Mouse (Mus musculus): ENCODE results near the gene Ndufs5.

GRCm38 (mm10) chr4:123690311-123690710, 27.7 kb downstream of the Ndufs5 start:
- TF ChIP-seq CEBPB (IDR thresholded peaks at IDR 0.05; ENCODE audit: insufficient read depth, poor library complexity, severe bottlenecking) = no peak
- no peak for TF ChIP-seq POLR2A (IDR thresholded peaks at IDR 0.05; ENCODE audit: insufficient read length, low read depth)
- no peak for TF ChIP-seq USF1 (IDR thresholded peaks at IDR 0.05; ENCODE audit: low read depth)
- no peak for TF ChIP-seq E2F4 (IDR thresholded peaks at IDR 0.05; ENCODE audit: insufficient read depth)
- TF ChIP-seq MAX (IDR thresholded peaks at IDR 0.05; ENCODE audit: low read depth) = no peak
- TF ChIP-seq MYOD1 (IDR thresholded peaks at IDR 0.05; ENCODE audit: control insufficient read depth in 1 of 3, insufficient read length in 2 of 3, low read depth in 2 of 3) = no peak
- no peak for TF ChIP-seq POLR2AphosphoS2 (IDR thresholded peaks at IDR 0.05; ENCODE audit: insufficient read length, low read depth)
- no peak for TF ChIP-seq REST (IDR thresholded peaks at IDR 0.05; ENCODE audit: insufficient read depth, insufficient read length)
- TF ChIP-seq MYOG (IDR thresholded peaks at IDR 0.05; ENCODE audit: control insufficient read depth in 1 of 3, insufficient read depth in 1 of 3, insufficient read length in 2 of 3, low read depth in 2 of 3) = no peak

Measured in myocyte (in vitro differentiated cells).